Mouse (Mus musculus): ENCODE data around the gene Asprv1. TPM values are rescaled to one million over a fixed set of nuclear protein-coding genes. Genes with fewer than 3 reads are reported as not detected.

Asprv1 gene
- not detected for total RNA-seq (2023)

GRCm38 (mm10) chr6:86627946-86628345 lies at the start of gene Asprv1:
Gene Asprv1, plus strand, starts transcription at chr6:86628164.

GRCm38 (mm10) chr6:86668580-86669239 lies 40.7 kb downstream of the Asprv1 start, which contains the start of gene Mxd1:
Gene Mxd1, minus strand, starts transcription at chr6:86669161.

Other genes starting within 250 kb of the Asprv1 start
- gene Pcyox1, start 231.0 kb upstream of the Asprv1 start, total RNA-seq (2023) = 10 to 100 TPM in 1 of 2 experiments, 1 to 10 TPM in 1; 10.0 to 10.5 TPM
- 10 to 100 TPM; 75.1 to 88.6 TPM for gene Tia1, start 223.9 kb upstream of the Asprv1 start, total RNA-seq (2023)
- gene Gm44790, start 201.5 kb upstream of the Asprv1 start, total RNA-seq (2023) = 1 to 10 TPM in 1 of 2 experiments, not detected in 1; 5.3 TPM
- gene C87436, start 189.8 kb upstream of the Asprv1 start, total RNA-seq (2023) = 10 to 100 TPM; 51.9 to 55.8 TPM
- gene Pcbp1, start 101.8 kb upstream of the Asprv1 start, total RNA-seq (2023) = 100 to 1,000 TPM; 214 to 238 TPM
- gene Mxd1, start 41.0 kb downstream of the Asprv1 start, total RNA-seq (2023) = 10 to 100 TPM; 26.0 to 36.6 TPM
- 10 to 100 TPM; 37.0 to 50.4 TPM for gene Snrnp27, start 56.4 kb downstream of the Asprv1 start, total RNA-seq (2023)
- 10 to 100 TPM; 32.5 to 36.7 TPM for gene Gmcl1, start 105.2 kb downstream of the Asprv1 start, total RNA-seq (2023)
- 1 to 10 TPM; 1.5 to 1.8 TPM for gene Anxa4, start 165.4 kb downstream of the Asprv1 start, total RNA-seq (2023)
- 100 to 1,000 TPM; 262 to 279 TPM for gene Aak1, start 221.4 kb downstream of the Asprv1 start, total RNA-seq (2023)

Measured in T-cell, adult 66 days (primary cell).